Mouse (Mus musculus): Measurements from ENCODE around the gene Chd4. TPM values are rescaled to one million over a fixed set of nuclear protein-coding genes. Genes with fewer than 3 reads are reported as not detected.

Chd4 gene
- polyA plus RNA-seq, 2 experiments = 78.6 to 89.7 TPM

DNA sequence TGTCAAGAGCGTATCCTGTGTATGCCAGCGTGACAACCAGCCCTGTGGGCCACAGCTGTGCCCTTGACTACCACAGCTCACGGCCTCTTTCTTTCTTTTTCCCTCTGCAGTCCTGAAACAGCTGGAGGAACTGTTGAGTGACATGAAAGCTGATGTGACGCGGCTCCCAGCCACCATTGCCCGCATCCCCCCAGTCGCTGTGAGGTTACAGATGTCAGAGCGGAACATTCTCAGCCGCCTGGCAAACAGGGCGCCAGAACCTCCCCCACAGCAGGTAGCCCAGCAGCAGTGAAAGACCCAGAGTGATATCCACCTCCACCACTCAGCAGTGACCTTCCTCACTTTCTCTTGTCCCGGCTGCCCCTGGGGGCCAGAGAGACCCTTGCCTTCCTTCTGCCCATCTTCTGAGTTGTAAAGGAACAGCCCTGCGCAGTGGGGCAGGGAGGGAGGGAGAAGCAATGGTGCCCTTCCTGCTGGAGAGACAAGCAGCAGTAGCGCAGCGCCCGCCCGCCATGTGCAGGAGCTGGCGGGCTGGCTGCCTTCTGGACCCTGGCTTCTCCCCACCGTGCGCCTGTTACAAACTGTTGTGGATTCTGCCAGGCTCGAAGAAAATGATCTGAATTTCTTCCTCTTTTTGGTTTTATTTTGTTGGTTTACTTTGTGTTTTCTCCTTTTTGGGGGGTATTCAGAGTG is 34.1 kb downstream of the Chd4 start:
- Histone ChIP-seq H3K9ac (ENCODE audit: low read depth, low read length, severe bottlenecking) (no peak overlapping the region), H3K27ac (replicated peaks; ENCODE audit: low read depth, low read length) (no peak overlapping the region), H3K27me3 (ENCODE audit: control insufficient read depth, insufficient read depth, low read length) (no peaks in the 10 kb centered on the region), H3K4me3 (replicated peaks; ENCODE audit: low read length) (no peak overlapping the region), H3K36me3 (ENCODE audit: control insufficient read depth, insufficient read depth, low read length) (peaks cover 72% of the 10 kb centered on the region), H3K4me2 (replicated peaks; ENCODE audit: low read depth, low read length, severe bottlenecking) (no peak overlapping the region), H3K9me3 (ENCODE audit: control insufficient read depth, low read length) (no peaks in the 10 kb centered on the region), H3K4me1 (ENCODE audit: control insufficient read depth, insufficient read depth, low read length) (no peaks in the 10 kb centered on the region)
- TF ChIP-seq POLR2A (IDR thresholded peaks at IDR 0.05; ENCODE audit: borderline replicate concordance, extremely low read depth, insufficient read depth, insufficient read length) = no peak
- DNase-seq (ENCODE audit: low spot score) = no peak
- no peak for ATAC-seq (ENCODE audit: low FRiP score, low read depth)
- 87% methylated on average over 19 of the region's 20 CpGs for WGBS

- H3K4me3 ChIP-seq (replicated peaks; ENCODE audit: low read length) = peak within 1 kb of the TSS; percentile 83
- peak; percentile 95 for DNase-seq (ENCODE audit: low spot score)
- TF ChIP-seq POLR2A (IDR thresholded peaks at IDR 0.05; ENCODE audit: borderline replicate concordance, extremely low read depth, insufficient read depth, insufficient read length) = 0 out of 2 replicates have a peak, but pooled peaks have one; percentile 69
- no peaks in the 10 kb centered on the region for H3K27me3 ChIP-seq (ENCODE audit: control insufficient read depth, insufficient read depth, low read length)
- 3% methylated on average over 52 of the region's 66 CpGs for WGBS
- no peaks in the 10 kb centered on the region for H3K4me1 ChIP-seq (ENCODE audit: control insufficient read depth, insufficient read depth, low read length)
- peak within 1 kb of the TSS; percentile 66 for H3K27ac ChIP-seq (replicated peaks; ENCODE audit: low read depth, low read length)
- H3K4me2 ChIP-seq (replicated peaks; ENCODE audit: low read depth, low read length, severe bottlenecking) = peak within 1 kb of the TSS; percentile 86
- H3K9me3 ChIP-seq (ENCODE audit: control insufficient read depth, low read length) = no peaks in the 10 kb centered on the region
- peaks cover 72% of the 10 kb centered on the region for H3K36me3 ChIP-seq (ENCODE audit: control insufficient read depth, insufficient read depth, low read length)
- peak within 1 kb of the TSS; percentile 73 for H3K9ac ChIP-seq (ENCODE audit: low read depth, low read length, severe bottlenecking)
- peak; percentile 95 for ATAC-seq (ENCODE audit: low FRiP score, low read depth)
These were observed 35.7 kb downstream of the Chd4 start, which contains the start of gene Nop2 for GRCm38 (mm10) chr6:125131302-125132156. Gene Nop2 (plus strand): TSS chr6:125131909.

- Histone ChIP-seq H3K4me3 (replicated peaks; ENCODE audit: low read length) (peak overlapping the region; percentile 83), H3K27me3 (ENCODE audit: control insufficient read depth, insufficient read depth, low read length) (no peaks in the 10 kb centered on the region), H3K9me3 (ENCODE audit: control insufficient read depth, low read length) (no peaks in the 10 kb centered on the region), H3K27ac (replicated peaks; ENCODE audit: low read depth, low read length) (no peak overlapping the region), H3K4me1 (ENCODE audit: control insufficient read depth, insufficient read depth, low read length) (no peaks in the 10 kb centered on the region), H3K4me2 (replicated peaks; ENCODE audit: low read depth, low read length, severe bottlenecking) (peak overlapping the region; percentile 86), H3K36me3 (ENCODE audit: control insufficient read depth, insufficient read depth, low read length) (peaks cover 72% of the 10 kb centered on the region), H3K9ac (ENCODE audit: low read depth, low read length, severe bottlenecking) (peak overlapping the region; percentile 73)
- no peak for TF ChIP-seq POLR2A (IDR thresholded peaks at IDR 0.05; ENCODE audit: borderline replicate concordance, extremely low read depth, insufficient read depth, insufficient read length)
- DNase-seq (ENCODE audit: low spot score) (no peak), ATAC-seq (ENCODE audit: low FRiP score, low read depth) (no peak)
- WGBS = 10% methylated on average over 11 of the region's 11 CpGs
These were observed 36.7 kb downstream of the Chd4 start for GRCm38 (mm10) chr6:125132470-125132869.

DNA sequence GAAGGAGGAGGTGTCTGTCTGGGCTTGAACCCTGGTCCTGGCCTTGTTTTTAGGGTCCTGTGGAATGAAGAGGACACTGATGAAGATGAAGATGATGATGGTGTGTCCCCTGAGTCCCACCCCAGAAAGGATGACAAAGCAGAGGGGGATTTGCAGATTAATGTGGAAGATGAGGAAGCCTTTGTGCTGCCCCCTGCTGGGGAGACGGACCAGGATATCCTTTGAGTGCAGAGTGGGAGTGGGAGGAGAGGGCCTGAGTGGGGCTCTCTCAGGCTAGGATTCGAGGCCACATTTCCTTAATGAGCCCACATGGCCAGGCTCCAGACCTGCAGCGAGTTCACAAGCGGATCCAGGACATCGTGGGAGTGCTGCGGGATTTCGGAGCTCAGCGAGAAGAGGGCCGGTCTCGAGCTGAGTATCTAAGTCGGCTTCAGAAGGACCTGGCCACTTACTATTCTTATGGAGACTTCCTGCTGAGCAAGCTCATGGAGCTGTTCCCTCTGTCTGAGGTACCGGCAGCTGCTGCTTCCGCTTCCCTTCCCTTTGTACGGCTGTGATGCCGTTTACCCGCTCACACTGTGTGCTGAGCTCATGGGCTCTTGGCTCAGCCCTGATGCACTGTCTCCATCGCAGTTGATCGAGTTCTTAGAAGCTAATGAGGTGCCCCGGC is 41.4 kb downstream of the Chd4 start:
- Histone ChIP-seq H3K9me3 (ENCODE audit: control insufficient read depth, low read length) (no peaks in the 10 kb centered on the region), H3K4me2 (replicated peaks; ENCODE audit: low read depth, low read length, severe bottlenecking) (no peak overlapping the region), H3K4me1 (ENCODE audit: control insufficient read depth, insufficient read depth, low read length) (no peaks in the 10 kb centered on the region), H3K36me3 (ENCODE audit: control insufficient read depth, insufficient read depth, low read length) (peaks cover 89% of the 10 kb centered on the region), H3K27me3 (ENCODE audit: control insufficient read depth, insufficient read depth, low read length) (no peaks in the 10 kb centered on the region), H3K4me3 (replicated peaks; ENCODE audit: low read length) (no peak overlapping the region), H3K9ac (ENCODE audit: low read depth, low read length, severe bottlenecking) (no peak overlapping the region; the same call in 1 of the 2 replicates), H3K27ac (replicated peaks; ENCODE audit: low read depth, low read length) (no peak overlapping the region)
- 91% methylated on average over 19 of the region's 19 CpGs for WGBS
- no peak for DNase-seq (ENCODE audit: low spot score)
- TF ChIP-seq POLR2A (IDR thresholded peaks at IDR 0.05; ENCODE audit: borderline replicate concordance, extremely low read depth, insufficient read depth, insufficient read length) = no peak
- no peak for ATAC-seq (ENCODE audit: low FRiP score, low read depth)

- TF ChIP-seq POLR2A (IDR thresholded peaks at IDR 0.05; ENCODE audit: borderline replicate concordance, extremely low read depth, insufficient read depth, insufficient read length) = no peak
- no peak overlapping the region for H3K9ac ChIP-seq (ENCODE audit: low read depth, low read length, severe bottlenecking)
- peaks cover 91% of the 10 kb centered on the region for H3K36me3 ChIP-seq (ENCODE audit: control insufficient read depth, insufficient read depth, low read length)
- DNase-seq (ENCODE audit: low spot score) = no peak
- H3K4me1 ChIP-seq (ENCODE audit: control insufficient read depth, insufficient read depth, low read length) = no peaks in the 10 kb centered on the region
- no peak overlapping the region for H3K4me3 ChIP-seq (replicated peaks; ENCODE audit: low read length)
- no peak overlapping the region for H3K4me2 ChIP-seq (replicated peaks; ENCODE audit: low read depth, low read length, severe bottlenecking)
- no peak overlapping the region for H3K27ac ChIP-seq (replicated peaks; ENCODE audit: low read depth, low read length)
- no peaks in the 10 kb centered on the region for H3K27me3 ChIP-seq (ENCODE audit: control insufficient read depth, insufficient read depth, low read length)
- H3K9me3 ChIP-seq (ENCODE audit: control insufficient read depth, low read length) = no peaks in the 10 kb centered on the region
- whole genome bisulfite sequencing = 86% methylated on average over 7 of the region's 7 CpGs
- no peak for ATAC-seq (ENCODE audit: low FRiP score, low read depth)
These were observed 44.0 kb downstream of the Chd4 start for GRCm38 (mm10) chr6:125139747-125140146.
